Mouse (Mus musculus): ENCODE data around the gene Decr2.
A peak's percentile ranks its signal among the peaks of the same experiment; 100 is the strongest.
"Not testable (repeated sequence)": the region's sequence is repeated elsewhere in the genome, so short reads cannot be mapped to it uniquely, and the experiment has no call there.

Gene Decr2

GRCm38 (mm10) chr17:26089905-26090632 lies at the start of gene Decr2:
TSS of gene Decr2 (minus strand) at chr17:26090337.
- peak; percentile 89 to 92 for DNase-seq (ENCODE audit: low spot score in 2 of 2)

DNA sequence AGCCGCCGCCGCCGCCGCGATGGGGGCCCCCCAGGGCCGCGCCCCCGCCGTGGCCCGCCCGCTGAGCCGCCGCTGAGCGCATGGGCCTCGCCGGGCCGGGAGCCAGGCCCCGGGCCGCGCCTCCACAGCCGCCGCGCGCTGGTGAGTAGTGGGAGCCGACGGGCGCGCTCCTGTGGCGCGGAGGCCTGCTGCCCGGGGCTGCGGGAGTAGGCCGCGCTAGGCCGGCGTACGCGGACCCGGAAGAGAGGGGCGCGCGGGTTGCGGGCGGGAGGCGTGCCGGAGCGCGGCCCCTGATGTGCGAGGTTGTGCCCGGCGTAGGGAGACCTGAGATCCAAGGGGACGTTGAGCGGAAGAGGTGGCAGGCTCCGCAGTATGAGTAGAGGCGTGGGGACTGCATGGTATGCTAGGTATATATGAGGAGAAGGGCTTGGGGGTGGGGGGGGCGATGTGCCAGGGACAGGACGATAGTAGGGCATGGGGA lies 48.8 kb upstream of the Decr2 start:
- DNase-seq (ENCODE audit: low spot score in 2 of 2): peak in 1 of 2 experiments; percentile 47

DNA sequence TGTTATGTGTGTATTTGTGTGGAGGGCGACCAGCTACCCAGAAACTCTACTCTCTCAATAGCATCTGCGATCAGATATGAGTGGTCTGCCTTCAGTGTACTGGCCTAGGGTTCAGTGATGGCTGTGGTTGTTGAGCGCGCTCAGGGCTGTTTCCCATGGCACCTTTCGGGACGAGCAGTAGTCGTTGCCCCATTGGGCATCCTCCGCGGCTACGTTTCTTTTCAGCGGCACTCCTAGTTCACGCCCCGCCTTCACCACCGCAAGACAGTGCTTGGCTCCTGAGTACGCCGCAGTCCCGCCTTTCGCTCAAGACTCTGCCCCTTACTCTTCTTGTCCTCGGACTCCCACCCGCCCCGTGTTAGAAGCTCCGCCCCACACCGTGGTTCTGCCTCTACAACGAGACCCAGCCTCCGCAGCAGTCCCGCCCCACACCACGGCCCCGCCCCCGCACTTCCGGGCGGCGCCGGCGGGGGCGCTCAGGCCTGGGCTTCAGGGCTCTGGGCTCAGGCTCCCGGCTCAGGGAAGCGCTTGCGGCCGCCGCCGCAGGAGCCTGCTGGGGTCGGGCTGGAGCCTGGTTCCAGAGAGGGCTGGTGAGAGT lies 48.2 kb upstream of the Decr2 start, which contains the start of gene Axin1:
Gene Axin1, plus strand, starts transcription at position 450 of the 598 bp plus-strand sequence.
- peak; percentile 91 to 93 for DNase-seq (ENCODE audit: low spot score in 2 of 2)

GRCm38 (mm10) chr17:26137751-26138130 lies 47.6 kb upstream of the Decr2 start:
- DNase-seq (ENCODE audit: low spot score in 2 of 2): no peak

- DNase-seq (ENCODE audit: low spot score in 2 of 2): no peak
Measured at GRCm38 (mm10) chr17:26137106-26137750, 47.1 kb upstream of the Decr2 start.

DNA sequence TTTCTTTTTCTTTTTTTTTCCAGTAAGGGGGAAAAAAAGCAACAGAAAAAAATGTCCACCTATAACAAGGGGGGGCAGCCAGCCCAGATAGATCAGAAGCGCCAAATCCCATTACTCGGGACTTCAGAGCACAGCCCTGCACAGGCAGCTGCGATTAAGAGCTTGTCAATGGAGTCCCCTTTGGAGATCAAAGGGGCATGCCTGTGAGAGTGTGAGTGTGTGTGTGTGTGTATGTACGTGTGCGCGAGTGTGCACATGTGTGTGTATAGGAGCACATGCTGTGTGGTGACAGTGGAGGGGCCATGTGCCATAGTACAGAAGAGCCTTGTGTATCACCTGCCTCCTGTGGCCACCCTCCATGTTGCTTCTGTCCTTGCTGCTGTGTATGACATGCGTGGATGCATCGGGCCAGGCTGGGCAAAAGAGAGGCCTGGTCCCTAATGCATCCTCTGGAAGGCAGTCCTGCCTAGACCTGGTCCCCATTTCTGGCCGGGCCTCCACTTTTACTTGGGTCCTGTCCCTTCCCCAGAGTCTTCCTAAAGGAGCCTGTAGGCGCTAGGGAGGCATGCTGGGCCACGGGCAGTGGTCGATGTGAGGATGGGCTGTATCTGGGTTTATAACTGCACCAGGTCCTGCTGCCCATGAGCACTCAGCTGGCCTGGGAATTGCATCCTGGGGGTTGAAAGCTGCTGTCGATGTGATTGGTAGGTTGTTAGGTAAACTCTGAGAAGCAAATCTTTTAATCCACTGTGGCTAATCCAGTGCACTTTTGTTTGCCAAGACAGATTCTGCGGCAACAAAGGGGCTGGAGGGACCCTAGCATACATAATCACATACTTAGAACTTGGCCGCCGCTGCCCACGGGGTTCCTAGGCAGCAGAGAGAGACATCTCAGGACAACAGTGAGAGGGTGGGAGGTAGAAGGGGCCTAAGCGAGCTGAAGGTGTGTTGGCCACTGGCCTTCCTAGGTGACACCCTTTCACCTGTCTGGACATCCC lies 42.0 kb upstream of the Decr2 start:
- no peak for DNase-seq (ENCODE audit: low spot score in 2 of 2)

DNA sequence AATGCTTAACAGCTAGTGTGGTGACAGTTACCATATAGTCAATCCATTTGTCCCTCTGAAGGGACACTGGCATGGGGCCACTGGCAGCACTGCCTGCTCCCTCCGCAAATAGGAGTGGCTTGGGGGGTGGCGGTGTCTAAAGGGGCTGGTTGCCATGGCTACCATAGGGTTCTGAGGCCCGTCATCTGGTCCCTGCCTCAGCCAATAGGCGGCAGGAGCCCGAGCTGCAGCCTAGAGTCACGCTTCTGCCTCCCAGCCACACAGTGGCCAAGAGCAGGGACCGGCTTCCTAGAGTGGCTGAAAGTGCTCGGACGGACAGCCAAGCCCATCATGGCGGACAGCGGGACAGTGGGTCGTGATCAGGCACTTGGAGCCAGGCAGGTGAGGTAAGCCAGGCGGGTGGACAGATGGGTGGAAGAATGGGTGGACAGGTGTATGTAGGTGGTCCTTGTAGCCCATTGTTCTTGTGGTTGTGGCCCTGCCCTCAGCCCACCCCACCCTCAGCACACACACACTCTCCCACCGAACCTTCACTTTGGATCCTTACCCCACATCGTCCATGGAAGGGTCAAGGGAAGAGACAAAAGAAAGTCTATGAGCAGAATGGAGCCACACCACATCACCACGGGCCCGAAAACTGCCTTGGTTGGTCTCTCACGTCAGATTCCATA lies 41.1 kb upstream of the Decr2 start:
- peak in 1 of 2 experiments; percentile 14 for DNase-seq (ENCODE audit: low spot score in 2 of 2)

- no peak for DNase-seq (ENCODE audit: low spot score in 2 of 2)
Measured at GRCm38 (mm10) chr17:26125226-26125625, 35.1 kb upstream of the Decr2 start.

DNA sequence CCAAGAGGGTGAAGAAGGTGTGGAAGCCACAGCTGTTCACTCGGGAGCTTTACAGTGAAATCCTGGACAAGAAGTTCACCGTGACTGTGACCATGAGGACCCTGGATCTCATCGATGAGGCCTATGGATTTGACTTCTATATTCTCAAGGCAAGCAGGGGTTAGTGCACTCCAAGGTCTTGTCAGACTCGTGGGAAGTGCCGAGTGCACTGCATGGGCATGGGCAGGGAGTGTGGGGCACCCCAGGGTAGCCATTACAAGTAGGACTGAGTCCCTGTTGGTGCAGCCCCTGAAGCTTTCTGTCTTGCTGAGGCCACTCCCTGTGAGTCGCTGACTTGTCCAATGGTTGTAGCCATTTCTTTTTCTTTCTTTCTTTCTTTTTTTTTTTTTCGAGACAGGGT lies 34.4 kb upstream of the Decr2 start:
- DNase-seq (ENCODE audit: low spot score in 2 of 2): no peak

GRCm38 (mm10) chr17:26123267-26123684 lies 33.1 kb upstream of the Decr2 start, which contains the start of gene Mrpl28:
TSS of gene Mrpl28 (plus strand) at chr17:26123500.
- DNase-seq (ENCODE audit: low spot score in 2 of 2): peak; percentile 79 to 91

DNA sequence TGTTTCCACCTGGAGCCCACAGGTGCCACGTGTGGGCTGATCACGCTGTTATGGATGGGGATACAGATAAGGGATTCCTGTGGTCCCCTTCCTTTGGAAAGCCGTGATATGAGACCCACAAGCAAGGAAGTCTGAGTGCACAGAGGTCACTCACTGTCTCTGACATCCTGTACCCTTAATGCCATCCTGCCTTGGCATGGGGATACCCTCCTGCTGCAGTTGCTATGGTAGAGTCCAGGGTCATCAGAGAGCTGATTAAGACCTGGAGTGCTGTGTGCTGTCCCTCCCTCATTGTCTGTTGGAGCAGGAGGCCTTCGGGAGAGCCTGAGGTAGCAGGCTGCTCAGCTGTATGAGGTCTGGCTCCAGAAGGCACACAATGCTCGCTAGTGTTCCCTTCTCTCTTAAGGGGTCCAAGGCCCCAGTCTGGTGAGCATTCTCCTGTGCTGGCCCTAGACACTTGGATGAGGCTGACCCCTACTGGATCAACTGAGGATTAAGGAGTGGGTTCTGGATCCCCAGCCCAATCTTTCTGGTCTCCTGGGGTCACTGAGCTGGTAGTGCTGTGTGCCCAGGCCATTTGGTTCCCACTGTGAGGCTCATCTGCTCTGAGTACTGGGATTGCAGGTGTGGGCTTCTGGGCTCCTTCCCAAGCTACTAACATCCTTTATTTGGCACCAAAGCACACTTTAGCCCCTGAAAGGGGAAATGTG lies 32.4 kb upstream of the Decr2 start:
- DNase-seq (ENCODE audit: low spot score in 2 of 2): no peak

- DNase-seq (ENCODE audit: low spot score in 2 of 2): peak; percentile 35 to 64
Measured at GRCm38 (mm10) chr17:26119766-26120710, 29.9 kb upstream of the Decr2 start.

- no peak for DNase-seq (ENCODE audit: low spot score in 2 of 2)
Measured at GRCm38 (mm10) chr17:26116503-26117258, 26.5 kb upstream of the Decr2 start.

DNA sequence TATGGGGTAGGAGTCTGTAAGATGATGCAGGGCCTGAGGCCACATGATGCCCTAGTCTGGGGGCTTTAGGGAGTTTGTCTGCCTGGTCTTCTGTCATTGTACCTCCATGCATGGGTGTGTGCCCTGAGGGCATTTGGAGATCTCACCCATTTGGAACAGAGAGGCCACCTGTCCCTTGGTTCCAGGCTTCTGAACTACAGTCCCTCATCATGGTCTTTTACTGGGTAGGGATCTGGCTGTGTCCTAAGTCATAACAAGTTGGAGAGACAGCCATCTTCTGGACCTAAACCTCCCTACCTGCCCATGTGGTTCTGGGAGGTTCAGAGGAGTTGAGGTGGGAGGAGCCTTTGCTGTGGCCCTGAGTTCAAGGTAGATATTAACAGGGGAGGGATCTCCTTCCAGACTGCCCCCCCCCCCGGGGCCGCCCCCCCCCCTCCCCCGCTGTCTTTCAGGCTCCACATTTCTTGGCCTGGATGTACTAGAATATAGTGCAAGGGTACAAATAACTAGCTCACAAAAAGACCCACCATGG lies 25.9 kb upstream of the Decr2 start:
- no peak for DNase-seq (ENCODE audit: low spot score in 2 of 2)

GRCm38 (mm10) chr17:26115205-26115898 lies 25.2 kb upstream of the Decr2 start:
- DNase-seq (ENCODE audit: low spot score in 2 of 2): no peak

GRCm38 (mm10) chr17:26114461-26114860 lies 24.3 kb upstream of the Decr2 start:
- DNase-seq (ENCODE audit: low spot score in 2 of 2): not testable (repeated sequence)

- DNase-seq (ENCODE audit: low spot score in 2 of 2): no peak
Measured at GRCm38 (mm10) chr17:26114061-26114460, 23.9 kb upstream of the Decr2 start.

Data from frontal cortex, postnatal 36 days (tissue).